Mouse (Mus musculus) brain, embryonic 14.5 days (tissue): ENCODE data around the gene Mtss1l. TPM values are rescaled to one million over a fixed set of nuclear protein-coding genes. Genes with fewer than 3 reads are reported as not detected.

Source experiments
- DNase-seq: peaks from one replicate; pipeline ENCODE4 v3.0.0-alpha.2; 2011; ENCODE audit warnings: low read depth
- CTCF ChIP-seq: fragments of 200-500 bp; IDR thresholded peaks from 2 replicates; pipeline ENCODE4 v1.5.1; 2012; ENCODE audit warnings: inconsistent platforms, mild to moderate bottlenecking, moderate library complexity, borderline replicate concordance; ENCODE audit not compliant: insufficient read depth, insufficient read length; ENCODE audit errors: extremely low read depth
- POLR2A ChIP-seq: fragments of 200-500 bp; IDR thresholded peaks from 2 replicates; pipeline ENCODE4 v1.6.1; 2012; ENCODE audit warnings: mild to moderate bottlenecking, inconsistent platforms, borderline replicate concordance; ENCODE audit not compliant: poor library complexity, insufficient read depth, insufficient read length, severe bottlenecking; ENCODE audit errors: extremely low read depth
- polyA plus RNA-seq: library from polyadenylated mRNA; depleted of rRNA; stranded (reverse); fragments of >200 nt; gene quantifications from 2 replicates; pipeline ENCODE4 v1.2.3, GENCODE M21; 2012

Mtss1l gene
- polyA plus RNA-seq, 1 experiment, result 189 TPM

DNA sequence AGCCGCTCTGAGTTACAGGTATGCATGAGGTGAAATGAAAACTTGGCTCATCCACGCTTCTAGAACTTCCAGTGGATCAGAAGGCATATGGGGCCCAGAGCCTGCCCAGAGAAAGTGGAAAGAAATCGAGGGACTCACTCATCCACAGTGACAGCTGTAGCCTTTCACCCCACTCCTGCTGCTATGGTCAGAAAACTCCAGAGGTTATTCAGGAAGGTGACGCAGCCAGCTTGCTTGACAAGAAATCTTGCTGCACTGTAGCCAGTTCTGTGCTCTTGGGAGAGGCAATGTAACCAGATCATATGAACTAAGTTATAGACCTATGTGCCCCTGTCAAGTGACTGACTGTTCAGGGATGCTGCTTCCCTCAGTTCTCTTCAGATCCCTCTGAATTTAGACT lies 25.2 kb upstream of the Mtss1l start:
- no peak for TF ChIP-seq CTCF
- DNase-seq, result no peak

DNA sequence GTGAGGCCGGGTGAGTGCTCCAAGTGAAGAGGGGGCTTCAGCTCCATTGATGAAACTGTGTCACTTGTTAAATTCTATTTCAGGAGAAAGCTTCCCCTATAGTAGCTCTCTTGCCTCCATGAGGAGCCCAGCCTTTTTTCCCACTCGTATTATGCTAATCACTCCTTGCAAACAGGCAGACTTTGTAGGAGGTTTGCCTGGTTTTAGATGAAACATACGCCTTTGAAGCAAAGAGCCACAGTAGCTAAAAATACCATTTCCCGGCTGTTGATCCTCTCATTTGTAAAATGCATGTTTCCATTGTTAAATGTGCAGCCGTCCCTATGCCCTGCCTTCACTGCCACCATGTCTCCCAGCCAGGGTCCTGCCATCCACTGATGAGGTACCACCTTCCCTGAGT lies 23.7 kb upstream of the Mtss1l start:
- TF ChIP-seq CTCF (no peak), POLR2A (no peak)
- DNase-seq, result no peak

DNA sequence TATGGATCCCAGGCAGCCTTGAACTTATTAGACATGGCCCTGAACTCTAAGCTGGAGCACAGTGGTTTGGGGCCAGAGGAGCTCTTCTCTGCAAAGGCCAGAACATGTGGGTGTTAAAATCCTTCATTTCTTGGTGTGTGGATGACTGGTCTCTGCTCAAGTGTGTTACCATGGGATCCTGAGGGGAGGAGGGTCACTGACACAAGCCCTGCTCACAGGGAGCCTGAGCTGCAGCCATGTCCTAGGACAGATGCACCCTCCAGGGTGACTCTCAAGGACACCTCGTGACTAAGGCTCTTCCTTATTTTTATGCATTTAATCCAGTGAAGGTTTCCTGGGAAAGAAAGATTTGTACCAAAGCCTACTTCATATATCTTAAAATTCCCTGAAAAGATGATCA lies 23.2 kb upstream of the Mtss1l start:
- TF ChIP-seq CTCF (no peak), POLR2A (no peak)
- no peak for DNase-seq

DNA sequence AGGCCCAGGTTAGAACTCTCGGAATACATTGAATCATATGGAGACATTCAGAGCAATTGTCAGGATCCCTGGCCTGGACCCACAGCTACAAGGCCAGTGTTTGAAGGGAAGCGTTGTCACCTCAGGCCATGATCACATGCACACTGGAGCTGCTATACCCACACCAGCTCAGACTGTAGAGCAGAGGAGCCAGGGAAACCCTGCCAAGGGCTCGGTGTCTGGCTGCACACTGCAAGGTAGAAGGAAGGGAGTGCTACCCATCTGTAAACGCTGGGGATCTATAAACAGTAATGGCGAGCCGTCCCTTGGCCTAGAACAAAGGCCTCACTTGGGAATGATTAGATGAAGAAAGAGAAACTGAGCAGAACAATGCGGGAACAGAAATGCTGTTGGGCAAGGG lies 21.8 kb upstream of the Mtss1l start:
- TF ChIP-seq CTCF (no peak), POLR2A (no peak)
- DNase-seq, result no peak

DNA sequence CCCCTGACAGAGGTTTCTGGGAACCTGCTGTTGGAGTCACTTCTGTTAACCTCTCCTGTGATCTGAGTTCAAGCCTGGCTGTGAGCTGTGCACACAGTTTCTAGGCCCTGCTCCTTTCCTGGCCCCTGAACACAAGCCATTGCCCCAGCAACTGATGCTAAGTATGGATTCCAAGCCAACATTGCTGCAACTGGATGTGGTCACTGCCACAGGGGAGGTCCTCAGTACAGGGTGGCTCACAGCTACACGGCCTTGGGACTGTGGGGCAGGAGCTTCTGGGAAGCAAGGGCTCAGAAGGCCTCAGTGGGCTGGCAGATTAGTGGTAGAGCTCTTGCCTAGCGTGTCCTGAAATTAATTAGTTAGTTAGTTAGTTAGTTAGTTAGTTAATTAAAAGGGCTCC lies 20.7 kb upstream of the Mtss1l start:
- DNase-seq, result no peak
- TF ChIP-seq POLR2A (no peak), CTCF (no peak)

DNA sequence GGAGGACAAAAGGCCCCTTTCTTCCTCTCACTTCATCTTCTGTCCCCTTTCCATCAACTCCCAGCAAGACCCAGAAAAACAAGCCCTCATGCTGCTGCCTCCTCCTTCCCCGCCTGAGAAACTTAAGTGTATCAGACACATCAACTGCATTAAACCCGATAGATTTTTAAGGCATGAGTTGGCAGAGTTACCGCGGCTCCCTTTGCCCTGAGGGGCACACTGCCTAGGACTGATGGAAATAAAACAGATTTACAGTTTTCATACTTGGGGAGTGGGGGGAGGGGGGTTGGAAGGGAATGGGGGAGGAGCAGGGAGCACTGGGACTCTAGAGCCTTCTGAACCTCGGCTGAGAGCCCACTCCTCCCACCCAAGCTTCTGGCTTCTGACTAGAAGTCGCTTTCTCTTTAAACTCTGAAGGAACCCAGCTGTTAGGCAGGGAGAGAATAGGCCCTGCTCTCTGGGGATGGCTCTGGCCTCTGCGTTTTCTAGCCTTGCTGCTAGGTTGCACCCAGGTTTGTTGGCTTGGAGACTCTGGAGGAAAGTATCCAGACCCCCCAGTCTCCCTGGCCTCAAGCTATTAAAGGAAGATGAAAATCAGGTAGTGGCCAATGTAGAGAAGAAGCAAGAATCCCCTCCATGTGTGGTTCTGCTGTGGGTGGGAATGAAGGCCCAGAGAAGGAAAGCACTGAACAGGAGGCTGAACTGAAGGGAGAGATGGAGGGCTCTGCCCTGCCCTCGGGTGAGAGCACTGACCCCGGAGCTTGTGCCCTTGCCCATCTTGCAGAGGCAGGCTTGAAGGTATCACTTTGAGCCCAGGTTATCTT lies 18.4 kb upstream of the Mtss1l start:
- no peak for DNase-seq

DNA sequence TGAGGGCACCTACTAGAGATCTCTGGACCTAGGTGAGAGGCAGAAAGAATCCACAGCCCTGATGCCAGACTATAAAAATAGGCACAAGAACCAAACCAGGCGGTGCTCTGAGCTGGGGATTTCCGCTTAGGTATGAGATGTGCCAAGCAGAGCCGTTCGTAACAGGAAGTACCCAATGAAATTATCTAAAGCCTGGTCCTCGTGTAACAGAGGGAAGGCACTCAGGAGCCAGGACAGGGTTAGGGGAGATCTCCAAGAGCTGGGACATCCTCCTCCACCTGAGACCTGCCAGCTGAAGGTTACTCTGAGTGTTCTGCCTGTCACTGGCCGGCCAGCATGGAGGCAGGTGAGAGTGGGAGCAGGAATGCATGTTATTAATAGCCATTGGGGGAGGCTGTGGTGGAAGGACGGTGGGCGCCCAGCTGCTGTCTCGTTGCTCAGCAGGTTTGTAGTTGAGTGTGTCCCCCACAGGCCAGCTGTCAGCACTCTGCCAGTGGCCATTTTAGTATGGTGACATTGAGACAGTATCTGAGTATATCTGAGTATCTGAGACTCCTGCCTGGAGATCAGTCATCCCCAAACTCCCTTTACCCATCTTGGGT lies 17.7 kb upstream of the Mtss1l start:
- DNase-seq, result no peak
- TF ChIP-seq CTCF (no peak), POLR2A (no peak)

More for the DNA sequence above, 18.4 kb upstream of the Mtss1l start:
- no peak for TF ChIP-seq POLR2A
- no peak for TF ChIP-seq CTCF

DNA sequence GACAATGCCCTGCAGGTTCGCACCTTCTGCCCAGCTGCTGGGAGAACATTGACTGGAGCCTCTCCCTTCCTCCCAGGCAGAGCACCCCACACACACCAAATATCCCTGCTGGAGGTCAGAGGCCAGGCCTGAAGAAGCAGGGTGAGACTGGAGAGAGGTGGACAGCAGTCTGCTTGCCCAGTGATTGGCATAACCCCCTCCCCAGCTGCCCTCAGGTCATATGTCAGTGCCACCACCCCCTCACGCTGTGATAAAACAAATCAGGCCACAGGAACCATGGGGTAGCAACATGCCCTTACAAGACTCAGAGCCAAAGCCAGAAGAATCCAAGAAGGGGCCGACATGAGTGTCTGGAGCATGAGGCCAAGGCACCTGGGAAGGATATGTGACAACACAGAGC lies 17.2 kb upstream of the Mtss1l start:
- DNase-seq, result no peak
- no peak for TF ChIP-seq CTCF
- TF ChIP-seq POLR2A, result no peak

DNA sequence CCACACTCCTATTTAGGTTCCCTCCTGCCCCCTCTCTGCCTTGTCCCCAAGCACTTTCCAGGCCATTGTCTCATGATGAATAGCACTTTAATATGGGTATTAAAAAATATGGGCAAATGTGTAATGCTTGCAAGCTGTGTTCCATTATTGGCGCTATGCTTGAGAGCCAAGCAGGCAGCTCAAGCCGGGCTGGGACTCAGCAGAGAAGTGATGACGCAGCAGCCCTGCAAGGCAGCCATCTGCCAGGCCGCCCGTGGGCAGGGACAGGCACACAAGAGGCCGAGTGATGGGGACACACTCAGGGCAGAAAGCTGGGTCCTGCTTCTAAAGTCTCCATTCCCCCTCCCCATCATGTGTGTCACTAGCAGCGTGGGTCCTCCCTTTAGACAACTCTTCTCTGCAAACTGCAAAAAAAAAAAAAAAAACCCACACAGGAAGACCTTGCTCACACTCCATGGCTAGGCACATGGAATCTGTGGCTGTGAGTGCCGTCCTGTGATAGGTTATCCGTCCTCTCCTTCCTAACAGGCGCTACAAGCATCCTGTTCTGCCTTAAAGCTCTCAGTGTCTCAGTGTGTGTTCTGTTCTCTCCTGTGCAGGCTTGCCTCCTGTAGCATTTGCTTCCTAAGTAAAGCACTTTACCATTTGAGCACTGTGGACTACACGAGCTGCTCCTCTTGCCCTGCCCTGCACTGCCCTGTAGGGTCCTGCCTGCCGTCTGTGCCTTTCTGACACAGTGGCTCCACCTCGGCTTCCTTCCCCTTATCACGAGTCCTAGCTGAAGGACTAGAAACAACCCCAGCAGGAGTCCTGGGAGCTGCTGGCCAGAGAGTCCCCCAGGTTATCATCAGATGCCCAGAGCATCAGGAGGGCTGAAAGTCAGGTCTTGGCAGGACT lies 15.6 kb upstream of the Mtss1l start:
- TF ChIP-seq POLR2A (no peak), CTCF (no peak)
- DNase-seq, result peak; percentile 59

DNA sequence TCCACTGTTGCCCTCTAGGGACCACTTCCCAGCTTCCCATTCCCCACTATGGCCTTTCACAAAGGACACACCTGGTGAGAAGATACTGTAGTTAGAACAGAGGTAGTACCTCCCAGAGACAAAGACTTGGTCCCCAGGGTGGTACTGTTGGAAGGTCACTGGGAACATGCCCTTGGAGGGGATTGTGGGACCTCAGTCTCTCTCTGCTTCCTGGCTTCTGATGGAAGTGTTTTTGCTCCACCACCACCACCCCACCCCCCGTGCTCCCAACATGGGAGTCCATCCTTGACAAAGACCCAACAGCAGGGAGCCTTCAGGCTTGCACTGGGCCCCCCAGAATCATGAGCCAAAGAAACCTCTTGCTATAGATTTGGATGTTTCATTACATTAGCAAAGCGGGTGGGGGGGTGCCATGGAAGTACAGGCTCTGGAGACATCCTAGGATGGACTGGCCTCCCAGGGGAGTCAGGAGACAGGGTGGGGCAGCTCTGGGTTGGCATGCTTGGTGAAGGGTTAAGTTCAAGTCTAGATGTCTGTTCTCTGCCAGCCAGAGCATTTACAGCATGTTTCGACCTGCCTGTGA lies 14.9 kb upstream of the Mtss1l start:
- no peak for TF ChIP-seq POLR2A
- no peak for TF ChIP-seq CTCF
- DNase-seq, result no peak

DNA sequence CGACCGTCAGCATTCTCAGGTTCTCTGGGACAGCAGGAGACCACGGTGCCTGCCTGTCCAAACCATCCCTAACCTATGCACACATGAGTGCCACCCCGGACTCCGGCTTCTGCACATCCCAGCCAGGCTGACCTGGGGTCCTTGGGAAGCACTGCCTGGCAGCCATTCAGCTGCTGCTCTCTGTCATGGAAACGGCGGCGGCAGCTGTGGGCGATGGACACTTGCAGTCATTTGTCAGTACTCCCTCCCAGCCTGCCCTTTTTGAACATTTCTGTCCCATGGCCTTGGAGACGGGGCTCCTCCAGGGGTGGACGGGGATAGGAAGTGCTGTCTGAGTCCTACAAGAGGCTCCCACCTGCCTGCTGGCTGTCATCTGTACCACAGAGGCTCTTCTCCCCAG lies 12.8 kb upstream of the Mtss1l start:
- no peak for DNase-seq

DNA sequence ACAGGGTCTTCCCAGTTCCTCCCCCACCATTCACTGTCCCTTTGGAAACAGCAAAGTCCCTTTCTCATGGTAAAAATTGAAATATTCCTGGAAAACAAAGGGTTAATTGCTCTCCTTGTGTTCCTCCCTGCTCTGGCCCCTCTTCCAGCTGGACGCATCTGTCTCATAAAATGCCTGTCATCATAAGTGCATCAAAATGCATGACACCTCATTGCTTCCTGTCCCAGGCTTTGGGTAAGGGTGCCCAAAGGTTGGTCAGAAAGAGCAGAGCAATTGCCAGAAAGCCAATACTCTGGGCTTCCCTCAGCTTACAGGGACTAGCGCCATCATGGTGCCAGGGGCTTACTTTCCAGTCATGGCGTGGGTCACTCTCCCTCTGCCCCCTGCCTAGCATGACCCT lies 10.7 kb upstream of the Mtss1l start:
- no peak for TF ChIP-seq POLR2A
- TF ChIP-seq CTCF, result no peak
- DNase-seq, result no peak

More for the DNA sequence above, 12.8 kb upstream of the Mtss1l start:
- TF ChIP-seq CTCF (no peak), POLR2A (no peak)
